Mouse (Mus musculus): ENCODE data around the gene Dmrtc2. TPM values are rescaled to one million over a fixed set of nuclear protein-coding genes. Genes with fewer than 3 reads are reported as not detected.

Gene Dmrtc2
- polyA plus RNA-seq, 1 experiment from 2014 or later, result not detected

DNA sequence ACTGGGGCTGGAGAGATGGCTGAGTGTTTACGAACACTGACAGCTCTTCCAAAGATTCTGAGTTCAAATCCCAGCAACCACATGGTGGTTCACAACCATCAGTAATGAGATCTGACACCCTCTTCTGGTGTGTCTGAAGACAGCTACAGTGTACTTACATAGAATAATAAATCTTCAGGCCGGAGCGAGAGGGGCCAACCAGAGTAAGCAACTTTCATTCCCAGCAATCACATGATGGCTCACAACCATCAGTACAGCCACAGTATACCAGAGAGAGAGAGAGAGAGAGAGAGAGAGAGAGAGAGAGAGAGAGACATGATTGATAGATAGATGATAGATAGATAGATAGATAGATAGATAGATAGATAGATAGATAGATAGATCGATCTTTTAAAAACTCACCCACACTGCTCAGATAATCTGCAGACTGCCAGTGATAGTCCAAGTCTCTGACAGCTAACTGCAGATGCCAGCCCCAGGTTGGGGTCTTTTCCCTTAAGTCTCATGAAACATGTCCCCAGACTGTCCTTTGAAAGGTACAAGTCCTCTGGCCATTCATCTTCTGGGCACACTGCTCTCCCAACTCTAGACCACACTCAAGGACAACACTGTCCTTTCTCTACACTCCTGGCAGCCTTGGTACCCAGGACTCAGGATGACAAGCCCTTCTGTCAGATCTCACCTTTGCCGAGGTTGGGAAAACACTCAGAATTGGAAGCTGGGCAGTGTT lies 18.1 kb upstream of the Dmrtc2 start:
- Histone ChIP-seq H3K4me3 (0 out of 2 replicates have a peak overlapping the region, but pooled peaks have one; percentile 12), H3K27me3 (ENCODE audit: poor library complexity, severe bottlenecking) (no peaks in the 10 kb centered on the region), H3K4me1 (peaks cover 24% of the 10 kb centered on the region), H3K9me3 (no peaks in the 10 kb centered on the region), H3K27ac (peak overlapping the region; percentile 52), H3K36me3 (replicated peaks) (no peaks in the 10 kb centered on the region)
- WGBS, result 92% methylated on average over 5 of the region's 5 CpGs
- DNase-seq (ENCODE audit: extremely low spot score, low spot score), result no peak

- H3K27ac ChIP-seq, result peak overlapping the region; percentile 26; the same call in 1 of the 2 replicates
- 80% methylated on average over 8 of the region's 8 CpGs for WGBS
Observed at GRCm38 (mm10) chr7:24852557-24853232, 17.2 kb upstream of the Dmrtc2 start.

GRCm38 (mm10) chr7:24853233-24853563 lies 16.7 kb upstream of the Dmrtc2 start:
- Histone ChIP-seq H3K4me1 (peaks cover 27% of the 10 kb centered on the region), H3K36me3 (replicated peaks) (no peaks in the 10 kb centered on the region), H3K27ac (peak overlapping the region; percentile 67; the same call in 1 of the 2 replicates), H3K27me3 (ENCODE audit: poor library complexity, severe bottlenecking) (no peaks in the 10 kb centered on the region), H3K9me3 (no peaks in the 10 kb centered on the region), H3K4me3 (no peak overlapping the region)
- DNase-seq (ENCODE audit: extremely low spot score, low spot score), result no peak

More at GRCm38 (mm10) chr7:24852557-24853232, 17.2 kb upstream of the Dmrtc2 start:
- Histone ChIP-seq H3K4me1 (peaks cover 27% of the 10 kb centered on the region), H3K27me3 (ENCODE audit: poor library complexity, severe bottlenecking) (no peaks in the 10 kb centered on the region), H3K9me3 (no peaks in the 10 kb centered on the region), H3K36me3 (replicated peaks) (no peaks in the 10 kb centered on the region), H3K4me3 (no peak overlapping the region)
- no peak for DNase-seq (ENCODE audit: extremely low spot score, low spot score)

DNA sequence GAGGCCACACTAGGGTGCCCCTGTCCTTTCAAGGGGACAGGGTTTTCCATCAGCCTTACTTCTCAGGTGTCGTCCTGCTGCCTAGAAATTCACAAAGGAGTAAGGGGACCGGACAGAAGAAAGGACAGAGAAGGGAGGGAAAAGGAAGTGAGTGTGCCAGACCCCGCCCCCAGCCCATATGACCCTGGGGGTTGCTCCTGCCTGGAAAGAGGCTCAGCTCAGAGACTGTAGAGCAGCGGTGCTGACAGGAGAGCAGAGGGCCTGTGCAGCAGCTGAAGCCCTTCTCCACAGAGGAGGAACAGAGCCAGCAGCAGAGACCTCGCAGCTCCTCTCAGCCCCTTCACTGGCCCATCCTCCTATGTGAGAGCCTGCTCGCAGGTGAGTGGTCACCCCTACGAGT lies 16.2 kb upstream of the Dmrtc2 start:
- no peak overlapping the region for H3K4me3 ChIP-seq
- no peaks in the 10 kb centered on the region for H3K36me3 ChIP-seq (replicated peaks)
- 40% methylated on average over 7 of the region's 7 CpGs for WGBS
- no peak for DNase-seq (ENCODE audit: extremely low spot score, low spot score)
- peaks cover 27% of the 10 kb centered on the region for H3K4me1 ChIP-seq
- no peaks in the 10 kb centered on the region for H3K9me3 ChIP-seq
- no peaks in the 10 kb centered on the region for H3K27me3 ChIP-seq (ENCODE audit: poor library complexity, severe bottlenecking)
- H3K27ac ChIP-seq, result peak overlapping the region; percentile 67

DNA sequence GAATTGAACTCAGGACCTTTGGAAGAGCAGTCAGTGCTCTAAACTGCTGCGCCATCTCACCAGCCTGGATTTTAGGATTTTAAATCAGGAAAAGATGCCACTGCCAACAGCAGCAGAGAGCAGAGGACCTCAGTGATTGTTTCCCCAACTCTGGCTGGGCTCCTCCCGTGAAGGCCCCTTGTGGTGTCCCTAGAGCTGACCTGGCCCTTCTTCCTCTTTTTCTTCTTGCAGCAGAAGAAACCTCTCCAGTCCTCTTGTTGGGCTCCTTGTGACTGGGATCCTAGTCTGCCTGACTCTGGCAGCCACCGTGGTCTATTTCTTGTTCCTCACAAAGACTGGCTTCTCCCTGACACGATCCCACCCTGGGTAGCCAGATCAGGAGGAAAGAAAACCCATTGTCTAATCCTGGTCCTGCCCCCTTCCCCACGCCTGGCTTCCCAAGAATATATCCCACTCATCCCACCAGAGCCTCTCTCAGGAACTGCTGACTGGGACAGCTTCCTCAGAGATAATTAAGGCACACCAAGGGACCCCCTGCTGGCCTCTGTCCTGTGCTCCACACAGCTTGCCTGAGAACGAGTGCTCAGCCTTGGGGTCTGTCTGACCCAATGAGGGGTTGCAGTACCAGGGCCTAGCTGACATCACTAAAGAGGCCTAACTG lies 13.3 kb upstream of the Dmrtc2 start:
- H3K36me3 ChIP-seq (replicated peaks), result no peaks in the 10 kb centered on the region
- peaks cover 19% of the 10 kb centered on the region for H3K4me1 ChIP-seq
- H3K27ac ChIP-seq, result peak overlapping the region; percentile 58
- H3K4me3 ChIP-seq, result no peak overlapping the region
- DNase-seq (ENCODE audit: extremely low spot score, low spot score), result no peak
- no peaks in the 10 kb centered on the region for H3K9me3 ChIP-seq
- 29% methylated on average over 6 of the region's 6 CpGs for WGBS
- no peaks in the 10 kb centered on the region for H3K27me3 ChIP-seq (ENCODE audit: poor library complexity, severe bottlenecking)

- H3K4me3 ChIP-seq, result no peak overlapping the region
- DNase-seq (ENCODE audit: extremely low spot score, low spot score), result no peak
- H3K4me1 ChIP-seq, result peaks cover 10% of the 10 kb centered on the region
- H3K36me3 ChIP-seq (replicated peaks), result no peaks in the 10 kb centered on the region
- 0 out of 2 replicates have a peak, but pooled peaks cover 2% of the 10 kb centered on the region for H3K9me3 ChIP-seq
- no peak overlapping the region for H3K27ac ChIP-seq
- H3K27me3 ChIP-seq (ENCODE audit: poor library complexity, severe bottlenecking), result no peaks in the 10 kb centered on the region
- 80% methylated on average over 5 of the region's 5 CpGs for WGBS
Observed at GRCm38 (mm10) chr7:24859234-24859633, 10.6 kb upstream of the Dmrtc2 start.

DNA sequence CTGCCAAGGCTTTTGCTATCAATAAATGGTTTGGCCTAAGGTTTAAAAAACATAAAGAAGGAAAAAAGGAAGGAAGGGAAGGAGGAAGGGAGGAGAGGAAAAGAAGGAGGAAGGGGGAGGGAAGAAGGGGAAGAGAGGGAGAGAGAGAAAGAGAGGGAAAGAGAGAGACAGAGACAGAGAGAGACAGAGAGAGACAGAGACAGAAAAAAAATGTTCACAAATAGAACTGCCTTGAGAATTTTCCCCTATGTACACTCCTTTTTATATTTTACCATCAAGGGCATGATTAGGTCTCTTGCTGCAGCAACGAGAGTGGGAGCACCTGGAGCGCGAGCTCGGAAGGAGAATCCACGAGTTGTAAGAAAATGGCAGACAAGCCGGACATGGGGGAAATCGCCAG lies 7.9 kb upstream of the Dmrtc2 start, which contains the start of gene Gm9844:
TSS of gene Gm9844 (plus strand) at position 301 of the 400 bp plus-strand sequence.
- no peak within 1 kb of the TSS for H3K4me3 ChIP-seq
- no peak for DNase-seq (ENCODE audit: extremely low spot score, low spot score)
- 94% methylated on average over 7 of the region's 7 CpGs for WGBS
- H3K4me1 ChIP-seq, result peaks cover 8% of the 10 kb centered on the region
- H3K27me3 ChIP-seq (ENCODE audit: poor library complexity, severe bottlenecking), result no peaks in the 10 kb centered on the region; the same call in 1 of the 2 replicates
- 0 out of 2 replicates have a peak, but pooled peaks cover 2% of the 10 kb centered on the region for H3K9me3 ChIP-seq
- no peak within 1 kb of the TSS for H3K27ac ChIP-seq
- no peaks in the 10 kb centered on the region for H3K36me3 ChIP-seq (replicated peaks)

DNA sequence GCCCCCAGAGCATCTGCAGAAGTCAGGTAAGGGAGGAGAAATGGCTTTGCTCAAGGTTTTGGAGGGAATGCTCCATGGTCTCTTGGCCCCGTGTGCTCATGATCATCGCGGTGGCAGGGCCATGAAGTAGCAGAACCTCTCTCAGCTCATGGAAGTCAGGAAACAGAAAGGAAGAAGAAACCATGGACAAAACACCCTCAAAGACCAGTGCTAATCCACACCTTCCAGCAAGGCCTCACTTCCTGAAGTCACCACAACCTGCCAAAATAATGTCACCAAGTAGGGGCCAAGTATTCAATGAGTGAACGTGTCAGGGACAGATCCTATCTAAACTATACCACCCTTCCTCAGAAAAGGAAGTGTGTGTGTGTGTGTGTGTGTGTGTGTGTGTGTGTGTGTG lies 7.0 kb upstream of the Dmrtc2 start:
- Histone ChIP-seq H3K27me3 (ENCODE audit: poor library complexity, severe bottlenecking) (no peaks in the 10 kb centered on the region; the same call in 1 of the 2 replicates), H3K36me3 (replicated peaks) (no peaks in the 10 kb centered on the region), H3K9me3 (0 out of 2 replicates have a peak, but pooled peaks cover 2% of the 10 kb centered on the region), H3K4me1 (peaks cover 6% of the 10 kb centered on the region; the same call in 1 of the 2 replicates), H3K4me3 (no peak overlapping the region), H3K27ac (no peak overlapping the region)
- no peak for DNase-seq (ENCODE audit: extremely low spot score, low spot score)
- 89% methylated on average over 4 of the region's 4 CpGs for WGBS

- 28% methylated on average over 6 of the region's 6 CpGs for WGBS
- DNase-seq (ENCODE audit: extremely low spot score, low spot score), result no peak
- Histone ChIP-seq H3K9me3 (0 out of 2 replicates have a peak, but pooled peaks cover 2% of the 10 kb centered on the region), H3K4me1 (peaks cover 10% of the 10 kb centered on the region), H3K27me3 (ENCODE audit: poor library complexity, severe bottlenecking) (peaks cover 7% of the 10 kb centered on the region), H3K36me3 (replicated peaks) (no peaks in the 10 kb centered on the region), H3K27ac (no peak overlapping the region), H3K4me3 (no peak overlapping the region)
Observed at GRCm38 (mm10) chr7:24864156-24864555, 5.7 kb upstream of the Dmrtc2 start.

- H3K4me1 ChIP-seq, result peaks cover 20% of the 10 kb centered on the region
- no peak for DNase-seq (ENCODE audit: extremely low spot score, low spot score)
- H3K4me3 ChIP-seq, result no peak overlapping the region
- 54% methylated on average over 17 of the region's 17 CpGs for WGBS
- peaks cover 12% of the 10 kb centered on the region for H3K9me3 ChIP-seq
- H3K27ac ChIP-seq, result no peak overlapping the region
- H3K36me3 ChIP-seq (replicated peaks), result no peaks in the 10 kb centered on the region
- H3K27me3 ChIP-seq (ENCODE audit: poor library complexity, severe bottlenecking), result peaks cover 31% of the 10 kb centered on the region
Observed at GRCm38 (mm10) chr7:24869080-24869479, 777 bp upstream of the Dmrtc2 start.

DNA sequence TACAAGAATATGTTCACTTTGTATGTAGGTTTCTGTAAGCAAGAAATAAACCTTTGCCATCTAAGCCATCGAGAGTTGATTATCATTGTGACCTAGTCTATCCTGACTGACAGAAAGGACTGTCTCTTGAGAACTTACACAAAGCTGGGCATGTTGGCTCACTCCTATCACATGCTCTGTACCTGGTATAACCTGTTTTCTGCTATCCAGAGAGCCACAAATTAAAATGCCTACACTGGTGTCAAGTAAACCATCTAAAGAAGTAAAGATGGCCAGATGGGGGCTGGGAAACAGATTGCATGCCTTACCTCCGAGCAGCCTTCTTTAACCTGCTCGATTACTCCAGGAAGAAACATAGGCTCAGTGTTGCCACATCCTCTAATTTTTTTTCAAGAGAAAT lies 7.7 kb downstream of the Dmrtc2 start:
- DNase-seq (ENCODE audit: extremely low spot score, low spot score), result no peak
- H3K9me3 ChIP-seq, result no peaks in the 10 kb centered on the region
- H3K27me3 ChIP-seq (ENCODE audit: poor library complexity, severe bottlenecking), result 0 out of 2 replicates have a peak, but pooled peaks cover 7% of the 10 kb centered on the region
- H3K4me1 ChIP-seq, result peaks cover 24% of the 10 kb centered on the region
- 70% methylated on average over 3 of the region's 3 CpGs for WGBS
- no peak overlapping the region for H3K4me3 ChIP-seq
- no peaks in the 10 kb centered on the region for H3K36me3 ChIP-seq (replicated peaks)
- no peak overlapping the region for H3K27ac ChIP-seq

DNA sequence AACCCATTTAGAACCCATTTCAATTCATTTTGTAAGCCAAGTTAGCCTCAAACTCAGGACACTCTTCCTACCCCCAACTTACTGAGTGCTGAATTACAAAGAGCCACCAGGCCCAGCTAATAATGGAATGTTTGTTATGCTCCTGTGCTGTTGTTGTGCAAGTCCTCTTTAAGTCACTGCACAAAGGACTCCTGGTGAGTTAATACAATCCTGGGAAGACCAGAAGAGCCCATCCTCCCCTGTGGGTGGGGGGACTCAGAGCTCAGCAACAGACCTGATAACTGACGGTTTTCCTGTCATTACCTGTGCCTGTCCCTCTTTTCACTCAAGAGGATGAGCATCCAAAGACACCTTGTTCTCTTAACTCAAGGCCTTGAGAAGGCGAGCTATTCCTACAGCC lies 9.8 kb downstream of the Dmrtc2 start:
- DNase-seq (ENCODE audit: extremely low spot score, low spot score), result no peak
- Histone ChIP-seq H3K36me3 (replicated peaks) (no peaks in the 10 kb centered on the region), H3K27ac (no peak overlapping the region), H3K4me1 (peaks cover 24% of the 10 kb centered on the region), H3K4me3 (no peak overlapping the region), H3K27me3 (ENCODE audit: poor library complexity, severe bottlenecking) (no peaks in the 10 kb centered on the region), H3K9me3 (no peaks in the 10 kb centered on the region)
- WGBS, result 19% methylated on average over 2 of the region's 2 CpGs

Data from forebrain, embryonic 10.5 days (tissue).